Mouse (Mus musculus) thymus, adult 2 months (tissue): ENCODE data around the gene Cmah.

Experiments used
- CTCF ChIP-seq: fragments of 200-500 bp; IDR thresholded peaks from 2 replicates; pipeline ENCODE4 v1.5.1; 2012; ENCODE audit warnings: mild to moderate bottlenecking, control low read depth, low read length, moderate library complexity, borderline replicate concordance; ENCODE audit not compliant: control insufficient read depth, poor library complexity, insufficient read depth; ENCODE audit errors: extremely low read depth
- POLR2A ChIP-seq: fragments of 200-500 bp; IDR thresholded peaks from 2 replicates; pipeline ENCODE4 v1.6.1; 2012; ENCODE audit warnings: mild to moderate bottlenecking, low read length, control low read depth, moderate library complexity; ENCODE audit not compliant: control insufficient read depth, poor library complexity, insufficient read depth; ENCODE audit errors: extremely low read depth

GRCm38 (mm10) chr13:24525551-24525950 lies 198.3 kb downstream of the Cmah start:
- TF ChIP-seq CTCF (no peak), POLR2A (no peak)
